Mouse (Mus musculus) embryonic facial prominence, embryonic 14.5 days (tissue): ENCODE data around the gene Nid1. TPM values are rescaled to one million over a fixed set of nuclear protein-coding genes. Genes with fewer than 3 reads are reported as not detected.

Experiments used
- ATAC-seq: fragments of 200-750 bp; cut with Nextera tagmentation; 2 replicates; pipeline ENCODE4 v1.8.0; 2017; ENCODE audit warnings: low read depth, moderate number of reproducible peaks, moderate TSS enrichment
- DNase-seq: peaks from one replicate; pipeline ENCODE4 v3.0.0-alpha.2; 2015; ENCODE audit warnings: low spot score
- H3K27ac ChIP-seq: fragments of 300-500 bp; sonication (generic); replicated peaks from 2 replicates; pipeline ENCODE4 v1.5.1; 2014; ENCODE audit warnings: low read depth, mild to moderate bottlenecking, low read length, moderate library complexity
- H3K27me3 ChIP-seq: fragments of 300-500 bp; sonication (generic); replicated peaks from 2 replicates; pipeline ENCODE4 v1.6.1; 2014; ENCODE audit warnings: low read length; ENCODE audit not compliant: control insufficient read depth, insufficient read depth
- H3K36me3 ChIP-seq: fragments of 300-500 bp; sonication (generic); 2 replicates; pipeline ENCODE4 v1.6.1; 2014; ENCODE audit warnings: low read length, mixed read lengths; ENCODE audit not compliant: control insufficient read depth, insufficient read depth
- H3K4me1 ChIP-seq: fragments of 300-500 bp; sonication (generic); 2 replicates; pipeline ENCODE4 v1.6.1; 2014; ENCODE audit warnings: antibody characterized with exemption, low read length; ENCODE audit not compliant: control insufficient read depth, insufficient read depth
- H3K4me2 ChIP-seq: fragments of 300-500 bp; sonication (generic); 2 replicates; pipeline ENCODE4 v1.6.1; 2014; ENCODE audit warnings: low read depth, mild to moderate bottlenecking, low read length, moderate library complexity, mixed read lengths
- H3K4me3 ChIP-seq: fragments of 300-500 bp; sonication (generic); 2 replicates; pipeline ENCODE4 v1.5.1; 2014; ENCODE audit warnings: low read depth, mild to moderate bottlenecking, low read length
- H3K9ac ChIP-seq: fragments of 300-500 bp; sonication (generic); 2 replicates; pipeline ENCODE4 v1.6.1; 2014; ENCODE audit warnings: low read depth, mild to moderate bottlenecking, low read length, moderate library complexity, mixed read lengths
- H3K9me3 ChIP-seq: fragments of 300-500 bp; sonication (generic); 2 replicates; pipeline ENCODE4 v1.6.1; 2016; ENCODE audit warnings: low read length; ENCODE audit not compliant: control insufficient read depth
- WGBS: fragments of 180-500 bp; shearing (Covaris S2); extraction: QIAGEN DNeasy Blood & Tissue Kit; methylation state at CpG from one replicate; pipeline ENCODE4 v1.1.7; 2014; 5-methylcytosine and 5-hydroxymethylcytosine counted together
- polyA plus RNA-seq: library from polyadenylated mRNA; unstranded; fragments of >200 nt; fragmentation: Nextera tagmentation; extraction: Ambion mirVana; gene quantifications from 2 replicates; pipeline ENCODE4 v1.2.1, GENCODE M21; 2014

Gene Nid1
- polyA plus RNA-seq, 1 experiment from 2014 or later = 142 TPM

DNA sequence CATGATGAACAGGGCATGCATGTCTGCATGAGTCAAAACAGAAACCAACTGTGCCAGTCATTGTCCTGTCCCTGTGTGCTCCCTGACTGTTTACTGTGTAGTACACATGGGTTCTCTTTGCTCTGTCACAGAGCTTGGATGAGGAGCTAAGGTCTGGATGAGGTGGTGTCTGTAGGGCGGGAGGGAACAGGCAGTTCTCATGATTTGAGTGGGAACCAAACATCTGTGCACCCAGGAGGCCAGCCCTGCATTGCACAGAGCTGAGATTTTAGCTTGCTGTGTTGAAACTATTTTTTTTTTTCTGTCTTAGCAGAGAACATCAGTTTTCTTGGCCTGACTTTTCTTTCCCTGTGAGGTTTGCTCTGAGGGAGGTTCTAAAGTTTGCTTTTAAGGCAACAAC is 50.5 kb downstream of the Nid1 start:
- Histone ChIP-seq H3K27ac (no peak overlapping the region), H3K9ac (no peak overlapping the region), H3K4me1 (peaks cover 8% of the 10 kb centered on the region), H3K27me3 (no peaks in the 10 kb centered on the region), H3K36me3 (peaks cover 2% of the 10 kb centered on the region; the same call in 1 of the 2 replicates), H3K9me3 (no peaks in the 10 kb centered on the region), H3K4me3 (no peak overlapping the region), H3K4me2 (no peak overlapping the region)
- ATAC-seq (peak; percentile 13; the same call in 1 of the 2 replicates), DNase-seq (peak; percentile 30)
- WGBS = 71% methylated on average over 1 of the region's 1 CpGs

DNA sequence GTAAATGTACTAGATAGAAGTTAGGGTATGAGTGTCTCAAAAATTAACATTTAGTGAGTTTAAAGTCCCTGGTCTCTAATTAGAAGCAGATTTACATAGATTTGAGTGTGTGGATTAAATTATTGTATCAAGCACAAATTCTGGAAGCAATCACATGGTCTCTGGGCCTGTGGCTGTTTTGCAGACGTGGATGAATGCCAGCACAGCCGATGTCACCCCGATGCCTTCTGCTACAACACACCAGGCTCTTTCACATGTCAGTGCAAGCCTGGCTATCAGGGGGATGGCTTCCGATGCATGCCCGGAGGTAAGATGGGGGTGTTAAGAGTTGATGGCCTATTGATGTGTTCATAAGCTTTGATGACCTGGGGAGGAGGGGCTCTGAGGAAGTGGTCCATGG is 52.5 kb downstream of the Nid1 start:
- H3K27me3 ChIP-seq = no peaks in the 10 kb centered on the region
- no peak overlapping the region for H3K4me2 ChIP-seq
- no peak overlapping the region for H3K9ac ChIP-seq
- 26% methylated on average over 5 of the region's 5 CpGs for WGBS
- DNase-seq (peak; percentile 51), ATAC-seq (peak; percentile 24; the same call in 1 of the 2 replicates)
- no peak overlapping the region for H3K4me3 ChIP-seq
- H3K4me1 ChIP-seq = peaks cover 8% of the 10 kb centered on the region
- H3K36me3 ChIP-seq = peaks cover 5% of the 10 kb centered on the region; the same call in 1 of the 2 replicates
- H3K27ac ChIP-seq = no peak overlapping the region
- no peaks in the 10 kb centered on the region for H3K9me3 ChIP-seq

GRCm38 (mm10) chr13:13492151-13492550 is 54.8 kb downstream of the Nid1 start:
- peak; percentile 37 for DNase-seq
- Histone ChIP-seq H3K27ac (no peak overlapping the region), H3K36me3 (peaks cover 11% of the 10 kb centered on the region; the same call in 1 of the 2 replicates), H3K4me3 (no peak overlapping the region), H3K9me3 (no peaks in the 10 kb centered on the region), H3K9ac (no peak overlapping the region), H3K4me2 (no peak overlapping the region), H3K27me3 (no peaks in the 10 kb centered on the region), H3K4me1 (peaks cover 8% of the 10 kb centered on the region)
- no peak for ATAC-seq
- 32% methylated on average over 2 of the region's 2 CpGs for WGBS

- 65% methylated on average over 3 of the region's 3 CpGs for WGBS
- Histone ChIP-seq H3K27me3 (no peaks in the 10 kb centered on the region), H3K4me3 (no peak overlapping the region), H3K9ac (no peak overlapping the region), H3K4me2 (no peak overlapping the region), H3K27ac (no peak overlapping the region), H3K36me3 (peaks cover 9% of the 10 kb centered on the region; the same call in 1 of the 2 replicates), H3K4me1 (peaks cover 8% of the 10 kb centered on the region), H3K9me3 (no peaks in the 10 kb centered on the region)
- DNase-seq (no peak), ATAC-seq (no peak)
These were observed 56.2 kb downstream of the Nid1 start for GRCm38 (mm10) chr13:13493517-13493916.

GRCm38 (mm10) chr13:13498022-13498421 is 60.7 kb downstream of the Nid1 start:
- DNase-seq = no peak
- peaks cover 28% of the 10 kb centered on the region for H3K36me3 ChIP-seq
- H3K4me2 ChIP-seq = no peak overlapping the region
- ATAC-seq = no peak
- H3K27me3 ChIP-seq = no peaks in the 10 kb centered on the region
- H3K27ac ChIP-seq = no peak overlapping the region
- no peak overlapping the region for H3K9ac ChIP-seq
- no peaks in the 10 kb centered on the region for H3K4me1 ChIP-seq
- no peaks in the 10 kb centered on the region for H3K9me3 ChIP-seq
- 57% methylated on average over 2 of the region's 2 CpGs for WGBS
- no peak overlapping the region for H3K4me3 ChIP-seq

- DNase-seq (no peak), ATAC-seq (no peak)
- H3K4me2 ChIP-seq = no peak overlapping the region
- 0 out of 2 replicates have a peak, but pooled peaks cover 3% of the 10 kb centered on the region for H3K4me1 ChIP-seq
- peaks cover 36% of the 10 kb centered on the region for H3K36me3 ChIP-seq
- WGBS = 91% methylated on average over 10 of the region's 10 CpGs
- H3K9ac ChIP-seq = no peak overlapping the region
- no peak overlapping the region for H3K4me3 ChIP-seq
- H3K27me3 ChIP-seq = no peaks in the 10 kb centered on the region
- H3K9me3 ChIP-seq = no peaks in the 10 kb centered on the region
- no peak overlapping the region for H3K27ac ChIP-seq
These were observed 65.1 kb downstream of the Nid1 start for GRCm38 (mm10) chr13:13502406-13502805.

GRCm38 (mm10) chr13:13503695-13504386 is 66.5 kb downstream of the Nid1 start:
- Histone ChIP-seq H3K4me1 (0 out of 2 replicates have a peak, but pooled peaks cover 3% of the 10 kb centered on the region), H3K27ac (peak overlapping the region; percentile 19; the same call in 1 of the 2 replicates), H3K9me3 (no peaks in the 10 kb centered on the region), H3K36me3 (peaks cover 51% of the 10 kb centered on the region), H3K4me2 (no peak overlapping the region), H3K27me3 (no peaks in the 10 kb centered on the region), H3K9ac (no peak overlapping the region), H3K4me3 (no peak overlapping the region)
- ATAC-seq (peak; percentile 27; the same call in 1 of the 2 replicates), DNase-seq (peak; percentile 78)
- WGBS = 35% methylated on average over 4 of the region's 4 CpGs

- Histone ChIP-seq H3K27me3 (no peaks in the 10 kb centered on the region), H3K36me3 (peaks cover 51% of the 10 kb centered on the region)
These were observed 67.7 kb downstream of the Nid1 start for GRCm38 (mm10) chr13:13505063-13505462.

DNA sequence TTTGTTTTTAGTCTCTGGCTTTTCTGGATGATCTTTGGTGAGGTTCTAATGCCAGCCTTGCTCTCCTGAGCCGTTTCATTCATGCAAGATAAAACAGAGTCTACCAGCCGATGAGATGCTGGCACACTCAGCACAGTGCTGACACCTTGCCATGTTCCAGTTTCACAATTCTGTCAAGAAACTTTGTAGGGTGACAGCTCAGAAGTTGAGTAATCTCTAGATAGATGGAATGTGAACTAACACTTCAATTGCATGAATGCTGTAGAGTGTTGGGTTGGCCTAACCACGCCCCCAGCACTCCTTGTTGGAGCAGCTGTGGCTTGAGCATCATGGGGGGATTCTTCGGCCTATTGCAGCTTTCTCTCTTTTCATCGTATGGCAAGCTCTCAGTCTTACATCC is 69.2 kb downstream of the Nid1 start:
- Histone ChIP-seq H3K4me2 (no peak overlapping the region), H3K4me3 (no peak overlapping the region), H3K27ac (no peak overlapping the region), H3K4me1 (0 out of 2 replicates have a peak, but pooled peaks cover 3% of the 10 kb centered on the region), H3K9ac (no peak overlapping the region), H3K27me3 (no peaks in the 10 kb centered on the region), H3K9me3 (no peaks in the 10 kb centered on the region), H3K36me3 (peaks cover 50% of the 10 kb centered on the region)
- DNase-seq = no peak
- 93% methylated on average over 5 of the region's 5 CpGs for WGBS
- ATAC-seq = no peak

More at GRCm38 (mm10) chr13:13505063-13505462, 67.7 kb downstream of the Nid1 start:
- Histone ChIP-seq H3K9ac (no peak overlapping the region), H3K4me1 (0 out of 2 replicates have a peak, but pooled peaks cover 3% of the 10 kb centered on the region), H3K4me3 (no peak overlapping the region), H3K4me2 (no peak overlapping the region), H3K27ac (no peak overlapping the region), H3K9me3 (no peaks in the 10 kb centered on the region)
- 91% methylated on average over 5 of the region's 5 CpGs for WGBS
- DNase-seq (no peak), ATAC-seq (no peak)
